Mouse (Mus musculus) brain, embryonic 14.5 days (tissue): ENCODE data around the gene St6galnac1.

ENCODE experiments used
- CTCF ChIP-seq: fragments of 200-500 bp; IDR thresholded peaks from 2 replicates; pipeline ENCODE4 v1.5.1; 2012; ENCODE audit warnings: inconsistent platforms, mild to moderate bottlenecking, moderate library complexity, borderline replicate concordance; ENCODE audit not compliant: insufficient read depth, insufficient read length; ENCODE audit errors: extremely low read depth
- POLR2A ChIP-seq: fragments of 200-500 bp; IDR thresholded peaks from 2 replicates; pipeline ENCODE4 v1.6.1; 2012; ENCODE audit warnings: mild to moderate bottlenecking, inconsistent platforms, borderline replicate concordance; ENCODE audit not compliant: poor library complexity, insufficient read depth, insufficient read length, severe bottlenecking; ENCODE audit errors: extremely low read depth

GRCm38 (mm10) chr11:116809520-116809919 is 34.2 kb upstream of the St6galnac1 start:
- TF ChIP-seq CTCF (no peak), POLR2A (no peak)
